Mouse (Mus musculus): ENCODE results near the gene Cfap65.

The Cfap65 gene

GRCm38 (mm10) chr1:74882828-74883227 lies 52.6 kb downstream of the Cfap65 start:
- DNase-seq (ENCODE audit: low read depth, low spot score), result no peak

- DNase-seq (ENCODE audit: low read depth, low spot score), result no peak
Measured at GRCm38 (mm10) chr1:74882055-74882734, 53.2 kb downstream of the Cfap65 start.

DNA sequence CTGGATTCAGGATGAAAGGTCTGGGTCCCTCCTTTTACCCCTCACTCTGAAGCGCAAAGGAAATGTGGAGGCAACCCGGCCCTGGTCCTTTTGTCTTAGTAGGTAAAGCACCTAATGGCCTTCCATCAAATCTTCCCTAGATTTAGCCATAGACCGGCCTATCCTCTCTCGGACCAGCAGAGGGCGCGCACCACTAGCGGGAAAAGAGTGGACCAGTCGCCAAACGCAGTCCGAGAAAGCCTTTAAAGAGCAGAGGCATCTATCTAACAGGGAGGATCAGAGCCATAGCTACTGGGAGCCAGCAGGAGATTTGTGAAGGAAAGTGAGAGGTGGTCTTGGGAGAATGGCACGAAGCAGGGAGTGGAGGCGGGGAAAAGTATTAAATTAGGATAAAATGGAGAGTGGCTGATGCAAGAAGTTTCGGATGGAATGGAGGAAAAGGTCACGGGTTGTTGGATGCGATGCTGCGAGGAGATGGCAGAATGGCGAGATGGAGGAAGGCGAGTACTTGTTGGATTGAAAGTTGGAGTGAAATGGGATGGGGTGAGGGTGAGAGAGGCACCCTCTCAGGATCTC lies 54.5 kb downstream of the Cfap65 start:
- peak; percentile 64 for DNase-seq (ENCODE audit: low read depth, low spot score)

DNA sequence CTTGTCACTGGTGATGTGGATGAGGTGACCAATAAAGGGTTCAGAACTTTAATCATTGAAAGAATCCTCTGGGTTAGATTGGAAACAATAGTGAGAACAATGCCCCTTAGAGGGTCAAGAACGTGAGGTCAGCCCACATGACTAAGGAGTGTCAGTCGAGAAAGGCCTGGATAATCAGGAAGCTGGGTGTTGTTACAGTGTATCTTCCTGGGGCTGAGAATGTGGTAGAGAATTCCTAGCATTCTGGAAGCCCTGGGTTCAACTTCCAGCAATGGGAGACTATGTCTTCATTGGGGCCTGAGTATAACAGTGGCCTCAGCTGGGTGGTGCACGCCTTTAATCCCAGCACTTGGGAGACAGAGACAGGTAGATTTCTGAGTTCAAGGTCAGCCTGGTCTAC lies 58.2 kb downstream of the Cfap65 start:
- DNase-seq (ENCODE audit: low read depth, low spot score), result no peak

DNA sequence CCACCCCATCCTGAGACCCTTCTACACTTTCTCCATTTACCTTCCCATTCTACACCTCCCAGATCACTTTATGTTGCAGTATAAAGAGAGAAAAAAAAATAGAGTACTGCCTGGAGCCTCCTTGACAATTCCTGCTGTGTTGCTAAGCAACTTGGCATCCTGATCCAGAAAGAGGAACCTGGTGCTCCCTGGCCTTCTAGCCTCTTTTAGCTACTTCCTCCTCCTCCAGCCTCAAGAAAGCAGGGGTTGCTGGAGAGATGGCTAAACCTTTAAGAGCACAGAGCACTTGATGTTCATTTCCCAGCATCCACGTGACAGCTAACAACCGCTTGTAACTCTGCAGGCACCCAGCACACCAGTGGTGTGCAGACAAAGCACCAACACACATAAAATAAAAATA lies 63.2 kb downstream of the Cfap65 start:
- no peak for DNase-seq (ENCODE audit: low read depth, low spot score)

GRCm38 (mm10) chr1:74861783-74862182 lies 73.6 kb downstream of the Cfap65 start:
- no peak for DNase-seq (ENCODE audit: low read depth, low spot score)

DNA sequence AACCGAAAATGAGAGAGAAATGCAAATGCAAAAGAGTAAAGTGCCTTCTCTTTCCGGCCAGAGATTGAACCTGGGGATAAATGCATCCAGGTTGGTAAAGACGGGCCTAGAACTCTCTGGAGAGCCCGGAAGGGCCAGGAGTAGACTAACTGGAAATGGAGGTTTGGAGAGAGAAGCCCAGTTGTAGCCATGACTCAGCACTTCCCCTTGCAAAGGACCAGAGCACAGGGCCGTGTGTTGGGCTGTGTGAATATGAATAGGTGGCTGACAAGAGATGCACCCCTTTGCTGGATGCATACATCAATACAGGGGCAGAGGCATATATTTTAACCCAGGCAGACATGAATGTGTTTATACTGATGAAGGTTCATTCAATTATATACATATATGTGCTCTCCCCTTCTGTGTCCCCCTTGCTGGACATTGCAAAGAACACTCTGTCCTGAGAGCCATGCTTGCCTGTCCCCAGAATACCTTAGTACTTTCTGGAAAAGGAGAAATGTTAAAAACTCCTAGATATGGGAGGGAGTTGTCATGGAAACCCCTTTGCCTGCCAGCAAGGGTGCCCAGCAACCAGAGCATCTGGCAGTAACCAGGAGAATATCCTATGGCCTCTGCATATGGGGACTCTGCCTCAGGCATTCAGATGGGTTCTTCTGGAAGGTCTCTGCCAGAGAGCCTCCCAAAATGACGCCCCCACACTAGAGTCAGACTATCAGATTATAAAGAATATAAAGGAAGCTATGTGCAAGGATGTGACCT lies 76.0 kb downstream of the Cfap65 start:
- DNase-seq (ENCODE audit: low read depth, low spot score), result no peak

DNA sequence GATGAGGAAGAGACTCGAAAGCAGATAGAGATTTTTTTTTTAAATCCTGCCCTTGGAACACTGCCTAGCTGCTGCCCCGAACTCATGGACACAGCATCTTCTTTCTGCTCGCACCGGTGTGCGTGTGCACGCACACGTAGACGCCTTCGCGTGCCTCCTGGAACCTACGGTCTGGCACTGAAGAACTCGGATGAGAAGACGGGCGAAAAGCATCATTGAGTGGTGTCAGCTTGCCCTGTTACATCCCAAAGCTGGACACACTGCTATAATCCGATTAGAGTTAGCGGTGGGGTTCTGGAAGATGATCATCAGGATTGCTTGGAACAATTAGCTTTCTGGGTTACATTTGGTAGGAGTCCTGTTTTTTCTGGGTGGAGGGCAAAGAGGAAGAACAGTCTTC lies 76.6 kb downstream of the Cfap65 start:
- no peak for DNase-seq (ENCODE audit: low read depth, low spot score)

DNA sequence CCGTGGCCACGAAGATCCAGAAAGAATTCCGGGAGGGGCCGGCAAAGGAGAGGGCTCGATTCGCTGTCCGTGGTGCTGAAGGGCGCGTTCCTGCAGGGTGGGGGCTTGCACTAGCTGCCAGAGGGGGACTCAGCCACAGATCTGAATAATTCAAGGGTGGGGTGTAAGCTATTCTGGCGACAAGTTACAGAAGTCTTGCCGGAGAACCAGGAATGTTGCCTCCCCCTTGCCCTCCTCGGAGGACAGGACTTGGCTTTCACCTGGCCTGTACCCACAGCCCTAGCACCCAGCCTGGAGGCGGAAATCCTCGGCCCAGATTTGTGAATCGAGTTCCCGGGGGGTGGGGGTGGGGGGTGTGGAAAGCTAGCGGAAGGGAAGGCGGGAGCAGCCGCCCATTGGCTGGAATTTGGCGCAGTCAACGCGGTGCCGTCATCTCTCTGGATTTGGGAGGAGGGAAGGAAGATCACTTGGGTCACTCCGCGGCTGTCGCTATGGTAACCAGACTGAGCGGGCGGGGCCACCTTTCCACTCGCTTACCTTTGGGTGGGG lies 77.2 kb downstream of the Cfap65 start:
- DNase-seq (ENCODE audit: low read depth, low spot score), result peak; percentile 53

GRCm38 (mm10) chr1:74857677-74858076 lies 77.7 kb downstream of the Cfap65 start:
- DNase-seq (ENCODE audit: low read depth, low spot score), result no peak

DNA sequence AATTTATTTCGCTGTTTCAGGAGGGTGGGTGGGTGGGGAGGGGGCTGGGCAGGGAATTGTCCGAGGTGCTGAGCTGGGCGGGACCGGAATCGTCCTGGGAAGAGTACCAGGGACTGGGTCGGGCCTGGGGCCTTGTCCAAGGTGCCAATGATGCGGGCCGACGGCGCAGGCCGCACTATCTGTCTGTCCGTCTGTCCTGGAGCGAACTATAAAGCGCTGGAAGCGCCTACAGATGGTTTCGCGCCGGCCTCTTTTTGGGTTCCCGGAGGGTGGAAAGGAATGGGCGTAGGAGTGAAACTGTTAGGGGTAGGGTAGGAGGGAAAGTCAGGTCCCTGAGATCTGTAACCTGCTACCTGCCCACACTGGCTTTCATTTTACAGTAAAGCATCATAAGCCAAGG lies 78.2 kb downstream of the Cfap65 start:
- DNase-seq (ENCODE audit: low read depth, low spot score), result no peak

DNA sequence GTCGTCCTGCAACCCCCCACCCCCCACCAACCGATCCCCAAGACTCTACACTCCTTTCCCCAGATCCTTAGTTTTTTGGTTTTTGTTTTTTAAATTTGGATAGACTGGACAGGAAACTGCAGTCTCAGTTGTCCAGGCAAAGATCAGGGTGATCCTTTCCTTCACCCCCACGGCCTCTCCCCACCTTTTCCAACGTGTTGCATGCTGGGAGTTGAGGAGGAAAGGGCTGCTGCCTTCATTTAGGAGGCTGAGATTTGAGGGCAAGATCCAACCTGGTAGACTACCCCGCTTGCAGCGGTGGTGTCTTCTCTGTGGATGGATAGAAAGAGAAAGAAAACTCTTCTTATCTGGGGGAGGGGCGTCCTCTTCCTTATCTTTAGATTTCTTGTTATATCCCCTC lies 78.6 kb downstream of the Cfap65 start:
- DNase-seq (ENCODE audit: low read depth, low spot score), result no peak

DNA sequence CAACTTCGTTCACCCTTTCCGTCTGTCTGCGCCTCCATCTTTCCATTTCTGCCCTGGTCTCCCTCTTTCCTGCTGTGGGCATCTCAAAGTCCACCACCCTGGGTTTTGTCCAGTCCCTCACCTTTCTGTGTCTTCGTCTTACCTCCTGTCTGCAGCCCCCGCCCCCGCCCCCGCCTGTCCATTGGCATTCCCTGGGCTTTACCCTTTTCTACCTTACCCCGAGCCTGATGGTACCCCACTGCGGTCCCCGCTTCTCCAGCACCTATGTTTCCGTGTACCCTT lies 79.0 kb downstream of the Cfap65 start:
- DNase-seq (ENCODE audit: low read depth, low spot score), result no peak

- DNase-seq (ENCODE audit: low read depth, low spot score), result no peak
Measured at GRCm38 (mm10) chr1:74855651-74856438, 79.6 kb downstream of the Cfap65 start.

DNA sequence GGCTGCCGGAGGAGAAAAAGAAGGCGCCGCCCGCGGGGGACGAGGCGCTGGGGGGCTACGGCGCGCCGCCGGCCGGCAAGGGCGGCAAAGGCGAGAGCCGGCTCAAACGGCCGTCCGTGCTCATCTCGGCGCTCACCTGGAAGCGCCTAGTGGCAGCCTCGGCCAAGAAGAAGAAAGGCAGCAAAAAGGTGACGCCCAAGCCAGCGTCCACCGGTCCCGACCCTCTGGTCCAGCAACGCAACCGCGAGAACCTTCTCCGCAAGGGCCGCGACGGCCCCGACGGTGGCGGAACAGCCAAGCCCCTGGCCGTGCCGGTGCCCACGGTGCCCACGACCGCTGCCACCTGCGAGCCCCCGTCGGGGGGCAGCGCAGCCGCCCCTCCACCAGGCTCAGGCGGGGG lies 80.2 kb downstream of the Cfap65 start:
- DNase-seq (ENCODE audit: low read depth, low spot score), result no peak

GRCm38 (mm10) chr1:74854306-74855056 lies 80.9 kb downstream of the Cfap65 start, which contains the start of gene Cdk5r2:
Gene Cdk5r2 (plus strand): TSS chr1:74854934.
- peak; percentile 94 for DNase-seq (ENCODE audit: low read depth, low spot score)

Measured in forelimb bud, embryonic 11.5 days (tissue).